Mouse (Mus musculus): ENCODE data around the gene Olfr105-ps. TPM values are rescaled to one million over a fixed set of nuclear protein-coding genes. Genes with fewer than 3 reads are reported as not detected.

The Olfr105-ps gene
- polyA plus RNA-seq (2012; rRNA removed), result not detected in 2 replicates

DNA sequence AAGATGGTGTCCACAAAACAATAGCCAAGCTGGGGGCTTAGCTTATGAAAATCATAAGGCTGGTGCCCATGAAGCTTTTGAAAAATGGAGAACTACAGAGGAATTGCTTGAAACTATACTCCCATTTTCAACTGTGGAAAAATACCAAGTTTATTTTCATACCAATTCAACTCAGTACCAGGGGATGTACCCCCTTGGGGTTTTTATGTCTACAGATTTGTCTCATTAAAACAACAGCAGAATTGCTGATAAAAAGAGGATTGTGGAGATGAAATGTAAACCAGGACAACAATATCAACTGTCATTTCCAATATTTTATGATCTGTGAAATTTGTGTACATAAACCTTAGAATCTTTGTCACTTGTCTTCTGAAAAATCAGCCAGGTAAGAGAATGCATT lies at the start of gene Olfr105-ps:
Gene Olfr105-ps, plus strand, starts transcription at position 301 of the 400 bp plus-strand sequence.
- Histone ChIP-seq H3K27me3 (ENCODE audit: control insufficient read depth, insufficient read depth, low read length) (no peaks in the 10 kb centered on the region), H3K4me3 (replicated peaks; ENCODE audit: insufficient read depth, low read depth, low read length) (no peak within 1 kb of the TSS), H3K4me1 (ENCODE audit: control insufficient read depth, insufficient read depth, low read length) (no peaks in the 10 kb centered on the region), H3K27ac (ENCODE audit: insufficient read depth, low read length) (no peak within 1 kb of the TSS)
- no peak for DNase-seq
- no peak for TF ChIP-seq POLR2A (IDR thresholded peaks at IDR 0.05; ENCODE audit: borderline replicate concordance, insufficient read depth, low read length)
- TF ChIP-seq CTCF (IDR thresholded peaks at IDR 0.05; ENCODE audit: borderline replicate concordance, insufficient read depth, low read depth, low read length), result no peak

DNA sequence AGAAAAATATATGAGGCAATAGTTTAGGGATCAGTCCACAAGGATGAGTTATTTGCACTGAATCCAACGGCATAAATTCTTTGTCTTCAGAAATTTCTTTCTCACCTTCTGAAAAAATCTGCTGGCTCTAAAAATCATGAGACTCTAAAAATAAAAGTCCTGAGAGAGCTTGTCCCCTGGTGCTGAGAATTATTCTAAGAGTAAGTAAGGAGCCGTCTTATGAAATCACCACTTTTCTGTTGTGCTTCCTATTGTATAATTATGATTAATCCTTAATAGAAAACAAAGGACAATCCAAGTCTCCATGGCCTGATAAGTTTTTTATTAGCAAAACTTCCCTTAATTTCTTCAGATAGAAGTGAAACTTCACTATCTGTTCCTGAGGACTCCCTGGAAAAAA lies 39.2 kb upstream of the Olfr105-ps start, which contains the start of gene Olfr103:
Gene Olfr103, minus strand, starts transcription at position 101 of the 400 bp plus-strand sequence.
- no peak for TF ChIP-seq CTCF (IDR thresholded peaks at IDR 0.05; ENCODE audit: borderline replicate concordance, insufficient read depth, low read depth, low read length)
- no peak for TF ChIP-seq POLR2A (IDR thresholded peaks at IDR 0.05; ENCODE audit: borderline replicate concordance, insufficient read depth, low read length)
- DNase-seq, result no peak
- 89% methylated on average over 2 of the region's 2 CpGs for WGBS

DNA sequence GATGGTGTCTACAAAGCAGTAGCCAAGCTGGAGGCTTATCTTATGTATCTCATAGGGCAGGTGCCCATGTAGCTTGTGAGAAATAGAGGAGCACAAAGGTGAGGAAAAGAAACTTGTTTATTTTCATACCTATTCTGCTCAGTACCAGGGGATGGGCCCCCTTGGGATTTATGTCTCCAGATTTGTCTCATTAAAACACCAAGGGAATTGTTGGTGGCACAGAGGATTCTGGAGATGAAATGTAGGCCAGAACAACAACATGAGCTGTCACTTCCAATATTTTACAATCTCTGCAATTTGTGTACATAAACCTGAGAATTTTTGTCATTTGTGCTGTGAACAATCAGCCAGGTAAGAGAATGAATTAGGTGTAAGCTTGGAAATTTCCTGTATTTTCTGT lies 19.6 kb upstream of the Olfr105-ps start, which contains the start of gene Olfr104-ps:
Gene Olfr104-ps, plus strand, starts transcription at position 301 of the 400 bp plus-strand sequence.
- no peak for DNase-seq

More for the DNA sequence above, 39.2 kb upstream of the Olfr105-ps start, which contains the start of gene Olfr103:
- Histone ChIP-seq H3K4me1 (ENCODE audit: control insufficient read depth, insufficient read depth, low read length) (no peaks in the 10 kb centered on the region), H3K27me3 (ENCODE audit: control insufficient read depth, insufficient read depth, low read length) (no peaks in the 10 kb centered on the region), H3K4me3 (replicated peaks; ENCODE audit: insufficient read depth, low read depth, low read length) (no peak within 1 kb of the TSS), H3K27ac (ENCODE audit: insufficient read depth, low read length) (no peak within 1 kb of the TSS)

DNA sequence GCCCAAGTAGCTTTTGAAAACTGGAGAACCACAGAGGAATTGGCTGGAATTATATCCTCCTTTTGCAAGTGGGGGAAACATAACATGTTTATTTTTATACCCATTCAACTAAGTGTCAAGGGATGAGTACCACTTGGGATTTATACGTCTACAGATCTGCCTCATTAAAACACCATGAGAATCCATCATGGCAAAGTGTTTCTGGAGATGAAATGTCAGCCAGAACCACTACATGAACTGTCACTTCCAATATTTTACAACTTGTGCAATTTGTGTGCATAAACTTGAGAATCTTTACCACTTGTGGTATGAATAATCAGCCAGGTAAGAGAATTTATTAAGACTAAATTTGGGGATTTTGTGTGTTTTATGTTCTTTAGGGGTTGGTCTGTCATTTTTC lies 11.3 kb downstream of the Olfr105-ps start, which contains the start of gene Olfr106-ps:
Gene Olfr106-ps, plus strand, starts transcription at position 301 of the 400 bp plus-strand sequence.
- whole genome bisulfite sequencing, result 71% methylated on average over 1 of the region's 1 CpGs
- no peak for TF ChIP-seq POLR2A (IDR thresholded peaks at IDR 0.05; ENCODE audit: borderline replicate concordance, insufficient read depth, low read length)
- TF ChIP-seq CTCF (IDR thresholded peaks at IDR 0.05; ENCODE audit: borderline replicate concordance, insufficient read depth, low read depth, low read length), result no peak
- no peak for DNase-seq
- no peaks in the 10 kb centered on the region for H3K4me1 ChIP-seq (ENCODE audit: control insufficient read depth, insufficient read depth, low read length)
- no peak within 1 kb of the TSS for H3K27ac ChIP-seq (ENCODE audit: insufficient read depth, low read length)
- no peaks in the 10 kb centered on the region for H3K27me3 ChIP-seq (ENCODE audit: control insufficient read depth, insufficient read depth, low read length)
- no peak within 1 kb of the TSS for H3K4me3 ChIP-seq (replicated peaks; ENCODE audit: insufficient read depth, low read depth, low read length)

More for the DNA sequence above, 19.6 kb upstream of the Olfr105-ps start, which contains the start of gene Olfr104-ps:
- no peak for TF ChIP-seq CTCF (IDR thresholded peaks at IDR 0.05; ENCODE audit: borderline replicate concordance, insufficient read depth, low read depth, low read length)
- TF ChIP-seq POLR2A (IDR thresholded peaks at IDR 0.05; ENCODE audit: borderline replicate concordance, insufficient read depth, low read length), result no peak
- Histone ChIP-seq H3K4me3 (replicated peaks; ENCODE audit: insufficient read depth, low read depth, low read length) (no peak within 1 kb of the TSS), H3K4me1 (ENCODE audit: control insufficient read depth, insufficient read depth, low read length) (no peaks in the 10 kb centered on the region), H3K27me3 (ENCODE audit: control insufficient read depth, insufficient read depth, low read length) (no peaks in the 10 kb centered on the region), H3K27ac (ENCODE audit: insufficient read depth, low read length) (no peak within 1 kb of the TSS)

DNA sequence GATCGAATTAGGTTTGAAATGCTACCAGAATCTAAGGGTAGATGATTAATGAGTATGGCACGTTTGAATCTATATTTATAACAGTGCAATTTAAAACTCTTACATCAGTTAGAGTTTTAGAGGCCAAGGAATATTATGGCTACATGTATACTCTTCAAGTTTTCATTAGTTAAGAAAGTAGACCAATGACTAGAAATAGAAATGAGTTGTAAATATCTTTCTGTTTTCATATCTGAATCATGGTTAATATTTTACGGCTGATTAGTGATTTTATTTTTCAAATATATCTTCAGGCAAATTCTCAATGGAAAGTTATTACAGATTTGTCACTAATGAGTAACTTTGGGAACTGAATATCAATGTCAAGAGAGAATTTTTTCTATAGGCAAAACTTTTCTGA lies 20.1 kb downstream of the Olfr105-ps start, which contains the start of gene Olfr107:
Gene Olfr107, plus strand, starts transcription at position 301 of the 400 bp plus-strand sequence.
- no peak for TF ChIP-seq CTCF (IDR thresholded peaks at IDR 0.05; ENCODE audit: borderline replicate concordance, insufficient read depth, low read depth, low read length)
- no peak for TF ChIP-seq POLR2A (IDR thresholded peaks at IDR 0.05; ENCODE audit: borderline replicate concordance, insufficient read depth, low read length)
- WGBS, result 77% methylated on average over 3 of the region's 3 CpGs

DNA sequence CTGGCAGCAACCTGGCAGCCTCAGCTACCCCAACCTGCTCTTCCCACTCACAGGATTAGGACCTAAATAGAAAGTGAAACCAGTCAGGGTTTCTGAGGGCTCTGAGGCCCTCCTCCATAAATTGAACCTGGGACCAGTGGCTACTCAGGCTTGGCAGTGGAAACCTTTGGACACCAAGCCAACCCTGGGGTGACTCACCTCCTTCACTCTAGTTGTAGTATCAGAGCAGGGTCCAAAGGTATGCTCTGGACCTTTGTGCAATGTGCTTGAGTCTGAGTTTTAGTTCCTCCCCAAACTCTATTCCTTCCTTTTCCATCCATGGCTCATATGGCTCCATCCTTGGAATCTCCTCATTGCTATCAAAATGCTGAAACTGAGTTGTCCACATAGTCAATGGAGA lies 34.5 kb downstream of the Olfr105-ps start:
- Histone ChIP-seq H3K4me3 (replicated peaks; ENCODE audit: insufficient read depth, low read depth, low read length) (no peak overlapping the region), H3K27me3 (ENCODE audit: control insufficient read depth, insufficient read depth, low read length) (no peaks in the 10 kb centered on the region), H3K4me1 (ENCODE audit: control insufficient read depth, insufficient read depth, low read length) (no peaks in the 10 kb centered on the region), H3K27ac (ENCODE audit: insufficient read depth, low read length) (no peak overlapping the region)
- DNase-seq, result no peak
- TF ChIP-seq POLR2A (IDR thresholded peaks at IDR 0.05; ENCODE audit: borderline replicate concordance, insufficient read depth, low read length) (no peak), CTCF (IDR thresholded peaks at IDR 0.05; ENCODE audit: borderline replicate concordance, insufficient read depth, low read depth, low read length) (no peak)

More for the DNA sequence above, 20.1 kb downstream of the Olfr105-ps start, which contains the start of gene Olfr107:
- Histone ChIP-seq H3K27ac (ENCODE audit: insufficient read depth, low read length) (no peak within 1 kb of the TSS), H3K4me1 (ENCODE audit: control insufficient read depth, insufficient read depth, low read length) (no peaks in the 10 kb centered on the region), H3K27me3 (ENCODE audit: control insufficient read depth, insufficient read depth, low read length) (no peaks in the 10 kb centered on the region), H3K4me3 (replicated peaks; ENCODE audit: insufficient read depth, low read depth, low read length) (no peak within 1 kb of the TSS)
- no peak for DNase-seq

Other genes with a start within 250 kb of the Olfr105-ps start
- gene Olfr93, start 217.5 kb upstream of the Olfr105-ps start, polyA plus RNA-seq (2012; rRNA removed), result not detected in 2 replicates
- not detected in 2 replicates for gene Ubd, start 185.1 kb upstream of the Olfr105-ps start, polyA plus RNA-seq (2012; rRNA removed)
- gene Olfr94, start 178.0 kb upstream of the Olfr105-ps start, polyA plus RNA-seq (2012; rRNA removed), result not detected in 2 replicates
- 0.03 TPM in 1 of 2 replicates, not detected in the other for gene Olfr95, start 165.9 kb upstream of the Olfr105-ps start, polyA plus RNA-seq (2012; rRNA removed)
- gene Olfr96, start 158.9 kb upstream of the Olfr105-ps start, polyA plus RNA-seq (2012; rRNA removed), result not detected in 2 replicates
- not detected in 2 replicates for gene Olfr97, start 141.7 kb upstream of the Olfr105-ps start, polyA plus RNA-seq (2012; rRNA removed)
- not detected in 2 replicates for gene Olfr98, start 115.3 kb upstream of the Olfr105-ps start, polyA plus RNA-seq (2012; rRNA removed)
- 2.9 and 3.0 TPM in 2 replicates for gene H2-M3, start 108.8 kb upstream of the Olfr105-ps start, polyA plus RNA-seq (2012; rRNA removed)
- gene Olfr99, start 95.6 kb upstream of the Olfr105-ps start, polyA plus RNA-seq (2012; rRNA removed), result not detected in 2 replicates
- not detected in 2 replicates for gene Olfr101, start 74.7 kb upstream of the Olfr105-ps start, polyA plus RNA-seq (2012; rRNA removed)
- gene Olfr102, start 62.0 kb upstream of the Olfr105-ps start, polyA plus RNA-seq (2012; rRNA removed), result not detected in 2 replicates
- not detected in 2 replicates for gene Olfr103, start 39.3 kb upstream of the Olfr105-ps start, polyA plus RNA-seq (2012; rRNA removed)
- gene Olfr104-ps, start 19.5 kb upstream of the Olfr105-ps start, polyA plus RNA-seq (2012; rRNA removed), result not detected in 2 replicates
- gene Olfr106-ps, start 11.4 kb downstream of the Olfr105-ps start, polyA plus RNA-seq (2012; rRNA removed), result not detected in 2 replicates
- not detected in 2 replicates for gene Olfr107, start 20.2 kb downstream of the Olfr105-ps start, polyA plus RNA-seq (2012; rRNA removed)
- not detected in 2 replicates for gene Olfr108, start 66.4 kb downstream of the Olfr105-ps start, polyA plus RNA-seq (2012; rRNA removed)
- gene Olfr109, start 79.9 kb downstream of the Olfr105-ps start, polyA plus RNA-seq (2012; rRNA removed), result not detected in 2 replicates
- gene H2-M2, start 104.5 kb downstream of the Olfr105-ps start, polyA plus RNA-seq (2012; rRNA removed), result not detected in 2 replicates
- gene Olfr110, start 113.4 kb downstream of the Olfr105-ps start, polyA plus RNA-seq (2012; rRNA removed), result not detected in 2 replicates
- 0.10 TPM in 1 of 2 replicates, not detected in the other for gene Olfr111, start 129.0 kb downstream of the Olfr105-ps start, polyA plus RNA-seq (2012; rRNA removed)
- gene Olfr112, start 190.4 kb downstream of the Olfr105-ps start, polyA plus RNA-seq (2012; rRNA removed), result not detected in 2 replicates
- not detected in 2 replicates for gene Olfr113, start 198.6 kb downstream of the Olfr105-ps start, polyA plus RNA-seq (2012; rRNA removed)
- gene Olfr114, start 213.7 kb downstream of the Olfr105-ps start, polyA plus RNA-seq (2012; rRNA removed), result not detected in 2 replicates
- gene Olfr115, start 248.1 kb downstream of the Olfr105-ps start, polyA plus RNA-seq (2012; rRNA removed), result not detected in 2 replicates
- not detected in 2 replicates for gene Olfr116, start 248.2 kb downstream of the Olfr105-ps start, polyA plus RNA-seq (2012; rRNA removed)